Mouse (Mus musculus): Measurements from ENCODE around the gene Enox1. TPM values are rescaled to one million over a fixed set of nuclear protein-coding genes. Genes with fewer than 3 reads are reported as not detected.

Gene Enox1
- polyA plus RNA-seq, 1 experiment from 2014 or later = 2.5 TPM

- H3K27ac ChIP-seq (replicated peaks) = no peak overlapping the region
- no peak overlapping the region for H3K9ac ChIP-seq
- no peak for ATAC-seq (ENCODE audit: extremely low read depth, insufficient number of reproducible peaks, low FRiP score, low TSS enrichment)
- no peaks in the 10 kb centered on the region for H3K36me3 ChIP-seq
- no peak overlapping the region for H3K4me3 ChIP-seq
- 0 out of 2 replicates have a peak, but pooled peaks cover 3% of the 10 kb centered on the region for H3K9me3 ChIP-seq
- WGBS = 65% methylated on average over 3 of the region's 3 CpGs
- no peaks in the 10 kb centered on the region for H3K4me1 ChIP-seq
- no peaks in the 10 kb centered on the region for H3K27me3 ChIP-seq (replicated peaks)
- no peak overlapping the region for H3K4me2 ChIP-seq
Measured at GRCm38 (mm10) chr14:77327693-77328092, 171.1 kb downstream of the Enox1 start.

- Histone ChIP-seq H3K27ac (replicated peaks) (no peak overlapping the region), H3K4me2 (no peak overlapping the region), H3K9me3 (0 out of 2 replicates have a peak, but pooled peaks cover 3% of the 10 kb centered on the region), H3K4me3 (no peak overlapping the region), H3K27me3 (replicated peaks) (no peaks in the 10 kb centered on the region), H3K4me1 (no peaks in the 10 kb centered on the region), H3K36me3 (no peaks in the 10 kb centered on the region), H3K9ac (no peak overlapping the region)
- ATAC-seq (ENCODE audit: extremely low read depth, insufficient number of reproducible peaks, low FRiP score, low TSS enrichment) = no peak
Measured at GRCm38 (mm10) chr14:77329791-77330190, 173.2 kb downstream of the Enox1 start.

- Histone ChIP-seq H3K4me1 (peaks cover 26% of the 10 kb centered on the region), H3K27me3 (replicated peaks) (no peaks in the 10 kb centered on the region), H3K36me3 (no peaks in the 10 kb centered on the region), H3K9ac (no peak overlapping the region), H3K27ac (replicated peaks) (peak overlapping the region; percentile 42; the same call in 1 of the 2 replicates), H3K9me3 (no peaks in the 10 kb centered on the region), H3K4me2 (peak overlapping the region; percentile 9; the same call in 1 of the 2 replicates), H3K4me3 (no peak overlapping the region)
- no peak for ATAC-seq (ENCODE audit: extremely low read depth, insufficient number of reproducible peaks, low FRiP score, low TSS enrichment)
- 35% methylated on average over 11 of the region's 11 CpGs for WGBS
Measured at GRCm38 (mm10) chr14:77343662-77344340, 187.2 kb downstream of the Enox1 start.

GRCm38 (mm10) chr14:77346296-77346695 is 189.7 kb downstream of the Enox1 start:
- no peak overlapping the region for H3K4me3 ChIP-seq
- H3K27ac ChIP-seq (replicated peaks) = no peak overlapping the region
- no peak overlapping the region for H3K4me2 ChIP-seq
- H3K9ac ChIP-seq = no peak overlapping the region
- peaks cover 14% of the 10 kb centered on the region for H3K4me1 ChIP-seq
- H3K27me3 ChIP-seq (replicated peaks) = no peaks in the 10 kb centered on the region
- no peaks in the 10 kb centered on the region for H3K36me3 ChIP-seq
- H3K9me3 ChIP-seq = no peaks in the 10 kb centered on the region
- 74% methylated on average over 3 of the region's 3 CpGs for WGBS
- ATAC-seq (ENCODE audit: extremely low read depth, insufficient number of reproducible peaks, low FRiP score, low TSS enrichment) = no peak

- H3K36me3 ChIP-seq = no peaks in the 10 kb centered on the region
- H3K4me2 ChIP-seq = no peak overlapping the region
- H3K4me3 ChIP-seq = no peak overlapping the region
- 66% methylated on average over 2 of the region's 2 CpGs for WGBS
- no peak overlapping the region for H3K27ac ChIP-seq (replicated peaks)
- no peak overlapping the region for H3K9ac ChIP-seq
- no peak for ATAC-seq (ENCODE audit: extremely low read depth, insufficient number of reproducible peaks, low FRiP score, low TSS enrichment)
- 0 out of 2 replicates have a peak, but pooled peaks cover 3% of the 10 kb centered on the region for H3K4me1 ChIP-seq
- H3K27me3 ChIP-seq (replicated peaks) = no peaks in the 10 kb centered on the region
- H3K9me3 ChIP-seq = no peaks in the 10 kb centered on the region
Measured at GRCm38 (mm10) chr14:77351803-77352352, 195.3 kb downstream of the Enox1 start.

GRCm38 (mm10) chr14:77362662-77363061 is 206.1 kb downstream of the Enox1 start:
- H3K36me3 ChIP-seq = no peaks in the 10 kb centered on the region
- no peaks in the 10 kb centered on the region for H3K27me3 ChIP-seq (replicated peaks)
- no peak overlapping the region for H3K9ac ChIP-seq
- ATAC-seq (ENCODE audit: extremely low read depth, insufficient number of reproducible peaks, low FRiP score, low TSS enrichment) = no peak
- WGBS = 70% methylated on average over 4 of the region's 4 CpGs
- no peak overlapping the region for H3K4me2 ChIP-seq
- H3K4me1 ChIP-seq = no peaks in the 10 kb centered on the region
- H3K27ac ChIP-seq (replicated peaks) = no peak overlapping the region
- no peak overlapping the region for H3K4me3 ChIP-seq
- H3K9me3 ChIP-seq = no peaks in the 10 kb centered on the region

- Histone ChIP-seq H3K27me3 (replicated peaks) (no peaks in the 10 kb centered on the region), H3K27ac (replicated peaks) (no peak overlapping the region), H3K9ac (no peak overlapping the region), H3K4me2 (no peak overlapping the region), H3K9me3 (no peaks in the 10 kb centered on the region), H3K36me3 (no peaks in the 10 kb centered on the region), H3K4me1 (peaks cover 7% of the 10 kb centered on the region), H3K4me3 (no peak overlapping the region)
- 44% methylated on average over 8 of the region's 8 CpGs for WGBS
- ATAC-seq (ENCODE audit: extremely low read depth, insufficient number of reproducible peaks, low FRiP score, low TSS enrichment) = no peak
Measured at GRCm38 (mm10) chr14:77368411-77368810, 211.8 kb downstream of the Enox1 start.

GRCm38 (mm10) chr14:77369070-77369469 is 212.5 kb downstream of the Enox1 start:
- H3K27me3 ChIP-seq (replicated peaks) = no peaks in the 10 kb centered on the region
- H3K4me3 ChIP-seq = no peak overlapping the region
- H3K9me3 ChIP-seq = no peaks in the 10 kb centered on the region
- H3K4me2 ChIP-seq = no peak overlapping the region
- no peaks in the 10 kb centered on the region for H3K36me3 ChIP-seq
- H3K9ac ChIP-seq = no peak overlapping the region
- no peak overlapping the region for H3K27ac ChIP-seq (replicated peaks)
- no peak for ATAC-seq (ENCODE audit: extremely low read depth, insufficient number of reproducible peaks, low FRiP score, low TSS enrichment)
- WGBS = 76% methylated on average over 2 of the region's 2 CpGs
- peaks cover 7% of the 10 kb centered on the region for H3K4me1 ChIP-seq

GRCm38 (mm10) chr14:77370521-77370920 is 214.0 kb downstream of the Enox1 start:
- Histone ChIP-seq H3K9ac (no peak overlapping the region), H3K4me1 (peaks cover 11% of the 10 kb centered on the region), H3K4me2 (no peak overlapping the region), H3K9me3 (no peaks in the 10 kb centered on the region), H3K27me3 (replicated peaks) (no peaks in the 10 kb centered on the region), H3K4me3 (no peak overlapping the region), H3K27ac (replicated peaks) (no peak overlapping the region), H3K36me3 (no peaks in the 10 kb centered on the region)
- no peak for ATAC-seq (ENCODE audit: extremely low read depth, insufficient number of reproducible peaks, low FRiP score, low TSS enrichment)
- 79% methylated on average over 3 of the region's 3 CpGs for WGBS

GRCm38 (mm10) chr14:77371977-77372376 is 215.4 kb downstream of the Enox1 start:
- Histone ChIP-seq H3K4me3 (no peak overlapping the region), H3K9ac (no peak overlapping the region), H3K36me3 (no peaks in the 10 kb centered on the region), H3K27ac (replicated peaks) (no peak overlapping the region), H3K27me3 (replicated peaks) (no peaks in the 10 kb centered on the region), H3K9me3 (no peaks in the 10 kb centered on the region), H3K4me1 (peaks cover 11% of the 10 kb centered on the region), H3K4me2 (no peak overlapping the region)
- WGBS = 53% methylated on average over 5 of the region's 5 CpGs
- no peak for ATAC-seq (ENCODE audit: extremely low read depth, insufficient number of reproducible peaks, low FRiP score, low TSS enrichment)

- WGBS = 65% methylated on average over 3 of the region's 3 CpGs
- no peak overlapping the region for H3K27ac ChIP-seq (replicated peaks)
Measured at GRCm38 (mm10) chr14:77373119-77373518, 216.6 kb downstream of the Enox1 start.

GRCm38 (mm10) chr14:77375054-77375453 is 218.5 kb downstream of the Enox1 start:
- H3K9me3 ChIP-seq = no peaks in the 10 kb centered on the region
- peaks cover 4% of the 10 kb centered on the region; the same call in 1 of the 2 replicates for H3K4me1 ChIP-seq
- H3K27me3 ChIP-seq (replicated peaks) = no peaks in the 10 kb centered on the region
- H3K27ac ChIP-seq (replicated peaks) = no peak overlapping the region
- no peak overlapping the region for H3K4me3 ChIP-seq
- no peaks in the 10 kb centered on the region for H3K36me3 ChIP-seq
- H3K9ac ChIP-seq = no peak overlapping the region
- no peak overlapping the region for H3K4me2 ChIP-seq
- 17% methylated on average over 2 of the region's 2 CpGs for WGBS
- ATAC-seq (ENCODE audit: extremely low read depth, insufficient number of reproducible peaks, low FRiP score, low TSS enrichment) = no peak

More at GRCm38 (mm10) chr14:77373119-77373518, 216.6 kb downstream of the Enox1 start:
- Histone ChIP-seq H3K4me2 (no peak overlapping the region), H3K9me3 (no peaks in the 10 kb centered on the region), H3K9ac (no peak overlapping the region), H3K4me1 (peaks cover 11% of the 10 kb centered on the region), H3K36me3 (no peaks in the 10 kb centered on the region), H3K27me3 (replicated peaks) (no peaks in the 10 kb centered on the region), H3K4me3 (no peak overlapping the region)
- no peak for ATAC-seq (ENCODE audit: extremely low read depth, insufficient number of reproducible peaks, low FRiP score, low TSS enrichment)
